ENCODE assay signal across 8 mouse cellular contexts in genomic region chrX:102059437-102059836, GRCm38 (mm10). TPM values are rescaled to one million over a fixed set of nuclear protein-coding genes. Genes with fewer than 3 reads are reported as not detected.
A peak's percentile ranks its signal among the peaks of the same experiment; 100 is the strongest.
DNase-seq lines count a peak whose midpoint lies in the region; ATAC-seq lines count a peak whose summit lies in the region.

No protein-coding gene starts in this region.

- H3K4me1 ChIP-seq in forebrain, embryonic 13.5 days = peaks cover 10% of the 10 kb centered on the region; the same call in 1 of the 2 replicates
- H3K4me1 ChIP-seq in forebrain, embryonic 15.5 days = no peaks in the 10 kb centered on the region; the same call in 1 of the 2 replicates
- peaks cover 11% of the 10 kb centered on the region; the same call in 1 of the 2 replicates for H3K4me1 ChIP-seq in liver, embryonic 15.5 days (replicated peaks)

- H3K9ac ChIP-seq in forebrain, embryonic 13.5 days = no peak overlapping the region
- H3K9ac ChIP-seq in forebrain, embryonic 15.5 days (replicated peaks) = no peak overlapping the region
- H3K9ac ChIP-seq in liver, embryonic 15.5 days = no peak overlapping the region

- WGBS in forebrain, embryonic 13.5 days = 61% methylated on average over 9 of the region's 9 CpGs
- 61% methylated on average over 9 of the region's 9 CpGs for WGBS in forebrain, embryonic 15.5 days
- WGBS in liver, embryonic 15.5 days (ENCODE audit: insufficient replicate concordance) = 38% methylated on average over 9 of the region's 9 CpGs

- 0 out of 2 replicates have a peak, but pooled peaks have one; percentile 38 for ATAC-seq in forebrain, embryonic 13.5 days
- no peak for ATAC-seq in forebrain, embryonic 15.5 days (replicated peaks)
- peak; percentile 71 for ATAC-seq in liver, embryonic 15.5 days (ENCODE audit: insufficient read depth)

- H3K27ac ChIP-seq in forebrain, embryonic 13.5 days = no peak overlapping the region
- H3K27ac ChIP-seq in forebrain, embryonic 15.5 days (replicated peaks) = no peak overlapping the region
- H3K27ac ChIP-seq in liver, embryonic 15.5 days (replicated peaks) = no peak overlapping the region

- H3K9me3 ChIP-seq in forebrain, embryonic 13.5 days (replicated peaks) = no peaks in the 10 kb centered on the region
- no peaks in the 10 kb centered on the region for H3K9me3 ChIP-seq in forebrain, embryonic 15.5 days
- H3K9me3 ChIP-seq in liver, embryonic 15.5 days (replicated peaks) = no peaks in the 10 kb centered on the region

- H3K4me3 ChIP-seq in forebrain, embryonic 13.5 days = no peak overlapping the region
- H3K4me3 ChIP-seq in forebrain, embryonic 15.5 days = no peak overlapping the region
- H3K4me3 ChIP-seq in liver, embryonic 15.5 days (replicated peaks) = no peak overlapping the region

- peak; percentile 57 for DNase-seq in 3T3-L1 (ENCODE audit: low read depth, low spot score)
- DNase-seq in T-cell, adult 2 months (ENCODE audit: low spot score) = peak; percentile 31
- DNase-seq in testis, postnatal 14 days (ENCODE audit: low spot score) = no peak
- no peak for DNase-seq in frontal cortex, postnatal 14 days (ENCODE audit: low spot score in 2 of 2)
- no peak for DNase-seq in cerebellum, adult 11 months

- H3K4me2 ChIP-seq in forebrain, embryonic 13.5 days = no peak overlapping the region
- no peak overlapping the region for H3K4me2 ChIP-seq in forebrain, embryonic 15.5 days (replicated peaks)
- no peak overlapping the region for H3K4me2 ChIP-seq in liver, embryonic 15.5 days

- no peaks in the 10 kb centered on the region for H3K36me3 ChIP-seq in forebrain, embryonic 13.5 days (ENCODE audit: poor library complexity, severe bottlenecking)
- no peaks in the 10 kb centered on the region for H3K36me3 ChIP-seq in forebrain, embryonic 15.5 days
- no peaks in the 10 kb centered on the region for H3K36me3 ChIP-seq in liver, embryonic 15.5 days (replicated peaks)

- peaks cover 4% of the 10 kb centered on the region; the same call in 1 of the 2 replicates for H3K27me3 ChIP-seq in forebrain, embryonic 13.5 days
- no peaks in the 10 kb centered on the region for H3K27me3 ChIP-seq in forebrain, embryonic 15.5 days
- peaks cover 11% of the 10 kb centered on the region for H3K27me3 ChIP-seq in liver, embryonic 15.5 days

RNA-seq across cellular contexts. Expression of gene Rtl5, which starts 11.7 kb away (rescaled TPM):
- polyA plus RNA-seq in forebrain, embryonic 13.5 days (2015; fragmentation: Nextera tagmentation; extraction: Ambion mirVana) = 9.4 and 10.3 TPM in 2 replicates
- polyA plus RNA-seq in forebrain, embryonic 15.5 days (2015; fragmentation: Nextera tagmentation; extraction: Ambion mirVana) = 6.3 and 7.5 TPM in 2 replicates
- polyA plus RNA-seq in liver, embryonic 15.5 days (2015; fragmentation: Nextera tagmentation; extraction: Ambion mirVana) = 0.15 and 0.22 TPM in 2 replicates

RNA-seq across cellular contexts. Expression of gene Pin4, which starts 59.8 kb away (rescaled TPM):
- polyA plus RNA-seq in forebrain, embryonic 13.5 days (2015; fragmentation: Nextera tagmentation; extraction: Ambion mirVana) = 70.5 and 86.0 TPM in 2 replicates
- 61.5 and 71.5 TPM in 2 replicates for polyA plus RNA-seq in forebrain, embryonic 15.5 days (2015; fragmentation: Nextera tagmentation; extraction: Ambion mirVana)
- polyA plus RNA-seq in liver, embryonic 15.5 days (2015; fragmentation: Nextera tagmentation; extraction: Ambion mirVana) = 29.1 and 39.0 TPM in 2 replicates

Comparison
In these comparisons a context has a peak if more than half of its experiments do, and no peak if none do; other contexts are left out.
1. DNase-seq: peak in 3T3-L1 (single experiment) and T-cell, adult 2 months (single experiment); none in testis, postnatal 14 days (single experiment), frontal cortex, postnatal 14 days (0 of 2) and cerebellum, adult 11 months (single experiment).